Mouse (Mus musculus): ENCODE results near the gene Ebf1.

DNA sequence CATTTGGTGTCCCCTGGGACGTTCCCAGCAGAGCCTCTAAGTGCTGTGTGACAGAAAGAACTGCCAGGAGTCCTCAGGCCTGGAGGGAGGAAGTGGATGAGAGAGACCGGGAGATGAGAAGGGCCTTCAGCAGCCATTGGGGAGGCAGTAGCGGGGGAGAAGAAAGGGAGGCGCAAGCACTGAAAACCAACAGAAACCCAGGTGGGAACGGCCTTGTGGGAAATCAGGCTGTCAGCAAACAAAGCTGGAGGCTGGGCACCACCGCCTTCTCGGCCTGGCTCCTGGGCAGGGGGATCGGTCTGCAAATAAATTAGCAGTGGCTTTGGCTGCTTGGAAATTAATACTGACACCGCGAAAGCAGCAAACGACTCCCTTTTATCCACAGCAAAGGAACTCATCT lies 409.6 kb downstream of the Ebf1 start:
- TF ChIP-seq CTCF (IDR thresholded peaks at IDR 0.05; ENCODE audit: low read depth) (no peak), EP300 (IDR thresholded peaks at IDR 0.05; ENCODE audit: low read depth) (no peak)
